Mouse (Mus musculus): ENCODE measurements around the gene D430019H16Rik.

Gene D430019H16Rik

DNA sequence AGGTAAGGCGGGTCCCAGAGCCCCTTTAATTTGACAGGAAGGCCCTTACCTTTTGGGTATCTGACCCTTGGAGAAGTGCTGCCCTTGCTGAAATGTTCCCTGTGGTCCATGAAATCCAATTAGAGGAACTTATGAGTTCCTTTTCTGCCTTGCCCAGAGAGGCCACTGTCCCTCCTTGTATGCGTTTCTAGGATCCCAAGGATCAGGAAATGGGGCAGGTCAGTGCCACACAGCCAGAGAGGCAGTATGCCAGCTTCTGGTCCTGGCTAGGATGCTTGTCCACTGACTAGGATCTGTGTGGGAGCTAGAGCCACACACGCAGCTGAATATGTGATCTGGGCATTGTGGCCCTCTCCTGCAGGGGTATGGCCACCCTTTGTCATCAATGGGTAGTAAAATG, 36.6 kb downstream of the D430019H16Rik start:
- no peak for DNase-seq (ENCODE audit: low spot score in 2 of 2)

DNA sequence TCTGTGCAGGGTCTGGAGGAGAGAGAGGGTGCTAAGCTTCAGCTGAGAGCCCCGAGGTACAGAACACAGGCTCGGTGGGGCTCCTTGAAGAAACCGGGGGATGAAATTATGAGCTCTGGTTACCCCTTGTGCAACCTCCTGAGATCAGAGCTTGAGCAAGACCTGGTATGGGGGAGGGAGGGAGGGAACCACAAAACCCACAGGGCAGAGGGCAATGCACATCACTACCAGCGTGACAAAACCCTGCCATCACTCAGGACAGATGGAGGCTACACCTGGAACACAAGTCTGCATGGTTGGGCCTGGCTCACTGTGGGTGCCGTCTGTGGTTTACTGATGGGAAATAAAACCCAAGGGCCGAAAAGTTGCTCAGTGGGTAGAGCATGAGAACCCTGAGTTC, 37.1 kb downstream of the D430019H16Rik start:
- DNase-seq (ENCODE audit: low spot score in 2 of 2), result no peak

DNA sequence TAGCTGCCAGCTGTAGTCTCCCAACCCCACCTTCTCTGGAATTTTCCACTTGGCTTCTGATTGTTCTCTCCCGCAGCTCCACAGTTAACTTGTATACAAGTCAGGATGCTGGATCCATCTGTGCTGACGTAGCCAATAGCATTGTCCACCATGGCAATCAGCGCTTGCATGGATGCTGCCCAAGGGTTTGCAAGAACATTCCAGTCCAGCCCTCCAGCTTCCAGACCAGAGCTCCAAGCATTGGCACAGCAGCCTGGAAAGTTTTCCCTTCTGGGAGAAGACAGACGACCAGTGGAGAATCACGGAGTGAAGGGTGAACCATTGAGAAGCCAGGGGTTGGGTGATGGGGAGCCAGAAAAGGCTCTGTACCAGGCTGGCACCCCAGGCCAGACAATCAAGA, 41.1 kb downstream of the D430019H16Rik start:
- DNase-seq (ENCODE audit: low spot score in 2 of 2), result no peak

DNA sequence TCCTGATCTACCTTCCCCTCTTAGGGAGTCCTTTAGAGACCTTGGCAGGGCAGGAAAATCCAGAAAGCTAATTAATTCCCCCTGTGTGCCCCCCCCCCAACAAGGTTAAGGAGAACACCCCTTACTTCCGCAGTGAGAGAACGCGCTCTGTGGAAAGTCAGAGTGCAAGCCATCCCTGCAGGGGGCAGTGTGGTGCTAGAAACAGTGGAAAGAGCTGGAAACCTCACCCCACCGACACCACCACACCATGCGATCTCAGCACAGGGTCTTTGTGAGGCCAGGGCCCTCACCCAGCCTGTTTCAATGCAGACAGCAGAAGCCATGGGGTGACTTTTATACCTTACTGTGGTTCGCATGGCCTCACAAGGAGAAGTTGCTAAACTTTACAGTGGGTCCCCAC, 44.2 kb downstream of the D430019H16Rik start:
- DNase-seq (ENCODE audit: low spot score in 2 of 2), result peak; percentile 60 to 79

DNA sequence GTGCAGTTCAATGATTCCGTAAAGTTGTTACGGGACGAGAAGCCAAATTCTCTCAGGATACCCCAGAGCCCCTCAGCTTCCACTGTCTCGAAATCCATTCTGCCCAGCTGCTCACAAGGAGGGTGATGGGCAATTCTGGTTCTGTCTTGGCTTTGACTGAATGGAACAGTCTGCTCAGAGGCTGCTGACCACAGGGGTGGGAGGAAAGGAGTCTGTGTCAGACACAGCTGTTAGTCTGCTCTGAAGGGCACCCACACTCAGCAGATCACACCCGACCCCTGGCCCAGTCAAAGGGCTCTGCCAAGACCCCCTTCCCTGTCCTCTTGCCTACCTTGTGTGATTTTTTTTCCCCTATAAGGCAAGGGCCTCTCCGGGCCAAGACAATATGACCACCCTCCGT, 44.8 kb downstream of the D430019H16Rik start:
- DNase-seq (ENCODE audit: low spot score in 2 of 2), result no peak

DNA sequence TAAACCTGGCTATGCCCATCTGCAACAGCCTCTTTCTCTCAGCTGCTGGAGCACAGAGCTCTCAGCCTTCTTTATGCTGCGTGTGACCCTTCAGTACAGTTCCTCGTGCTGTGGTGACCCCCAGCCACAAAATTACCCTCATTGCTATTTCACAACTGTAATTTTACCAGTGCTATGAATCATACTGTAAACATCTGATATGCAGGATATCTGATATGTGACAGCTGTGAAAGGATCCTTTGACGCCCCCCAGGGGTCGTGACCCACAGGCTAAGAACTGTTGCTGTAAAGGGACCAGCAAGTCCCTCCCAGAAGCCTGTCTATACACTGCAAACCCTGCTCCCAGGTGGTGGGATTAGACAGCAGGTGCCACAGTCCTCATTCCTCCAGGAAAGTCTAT, 45.2 kb downstream of the D430019H16Rik start:
- no peak for DNase-seq (ENCODE audit: low spot score in 2 of 2)

DNA sequence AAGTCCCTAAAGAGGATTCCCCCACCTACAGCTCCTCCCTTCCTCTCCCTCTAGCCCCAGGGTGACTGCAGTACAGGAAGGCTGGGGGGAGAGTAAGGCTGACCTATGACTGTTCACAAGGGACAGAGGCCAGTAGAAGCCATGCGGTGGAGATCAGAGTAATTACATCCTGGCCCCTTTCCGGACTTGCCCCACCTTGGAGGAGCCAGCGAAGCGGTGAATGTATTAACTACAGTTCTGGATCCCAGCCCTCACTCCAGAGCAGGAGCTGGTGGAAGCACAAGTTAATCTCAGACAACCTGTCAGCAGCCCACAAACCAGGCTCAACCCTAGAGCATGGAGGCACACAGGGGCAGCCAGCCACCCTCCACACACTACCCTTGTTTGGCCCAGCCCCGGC, 47.3 kb downstream of the D430019H16Rik start:
- no peak for DNase-seq (ENCODE audit: low spot score in 2 of 2)

DNA sequence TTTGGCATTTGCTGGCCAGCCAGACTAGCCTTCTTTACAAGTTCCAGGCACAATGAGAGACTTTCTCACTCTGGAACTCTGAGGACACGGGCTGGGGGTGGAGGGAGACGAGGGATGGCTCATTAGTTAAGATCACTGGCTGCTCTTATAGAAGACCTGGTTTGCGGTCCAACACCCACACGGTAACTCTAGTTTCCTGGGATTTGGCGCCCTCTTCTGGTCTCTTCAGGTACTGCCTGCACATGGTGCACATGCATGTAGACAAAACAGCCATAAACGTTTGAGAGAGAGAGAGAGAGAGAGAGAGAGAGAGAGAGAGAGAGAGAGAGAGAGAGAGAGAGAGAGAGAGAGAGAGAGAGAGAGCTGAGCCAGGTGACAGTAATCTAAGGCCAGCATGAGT, 51.1 kb downstream of the D430019H16Rik start:
- peak in 1 of 2 experiments; percentile 71 for DNase-seq (ENCODE audit: low spot score in 2 of 2)

DNA sequence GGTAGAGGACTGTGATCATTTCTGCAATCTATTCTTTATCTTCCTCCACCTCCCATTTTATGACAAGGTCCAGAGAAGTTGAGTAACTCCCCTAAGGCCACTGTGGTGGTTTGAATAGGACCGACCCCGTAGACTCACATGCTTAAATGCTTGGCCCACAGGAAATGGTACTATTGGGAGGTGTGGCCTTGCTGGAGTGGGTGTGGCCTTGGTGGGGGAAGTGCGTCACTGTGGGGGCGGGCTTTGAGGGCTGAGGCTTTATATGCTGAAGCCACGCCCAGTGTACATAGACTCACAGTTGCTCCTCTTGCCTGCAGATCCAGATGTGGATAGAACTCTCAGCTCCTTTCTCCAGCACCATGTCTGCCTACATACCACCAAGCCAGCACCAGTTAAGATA, 57.5 kb downstream of the D430019H16Rik start:
- no peak for DNase-seq (ENCODE audit: low spot score in 2 of 2)

DNA sequence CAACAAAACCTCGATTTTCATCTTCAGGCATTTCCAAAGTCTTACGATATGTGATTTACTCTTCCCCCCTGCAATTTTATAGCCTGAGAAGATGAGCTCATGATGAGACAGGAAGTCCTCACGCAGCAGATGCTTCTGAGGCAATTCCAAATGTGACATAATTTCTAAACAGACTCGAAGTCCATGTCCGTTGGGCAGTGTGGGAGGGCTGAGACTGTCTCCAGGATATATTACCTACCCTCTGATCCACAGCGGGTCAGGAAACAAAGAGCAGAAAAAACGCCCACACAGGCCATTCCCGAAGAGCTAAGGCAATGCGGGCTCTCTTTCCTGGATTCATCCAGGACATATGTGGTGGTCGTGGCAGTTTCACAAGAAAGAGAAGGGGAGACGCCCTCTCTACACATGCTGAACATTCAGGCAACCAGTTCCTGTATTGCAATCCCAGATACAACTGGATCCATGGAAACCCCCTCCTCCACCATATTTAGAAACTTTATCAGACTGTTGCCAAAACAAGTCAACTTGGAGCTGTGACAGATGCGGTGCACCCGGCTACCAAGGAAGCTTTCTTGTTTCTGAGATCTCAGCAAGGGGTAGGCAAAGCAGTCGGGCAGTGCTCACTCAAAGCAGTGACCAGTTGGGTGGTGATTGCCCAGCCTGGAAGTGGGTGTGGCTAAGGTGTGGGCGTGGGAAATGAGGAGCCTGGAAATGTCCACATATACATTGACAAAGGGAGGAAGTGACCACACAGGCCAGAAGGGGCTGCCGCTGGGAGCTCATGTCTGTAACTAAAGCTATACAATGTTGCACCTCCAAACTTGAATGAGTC, 58.2 kb downstream of the D430019H16Rik start:
- peak in 1 of 2 experiments; percentile 20 for DNase-seq (ENCODE audit: low spot score in 2 of 2)

DNA sequence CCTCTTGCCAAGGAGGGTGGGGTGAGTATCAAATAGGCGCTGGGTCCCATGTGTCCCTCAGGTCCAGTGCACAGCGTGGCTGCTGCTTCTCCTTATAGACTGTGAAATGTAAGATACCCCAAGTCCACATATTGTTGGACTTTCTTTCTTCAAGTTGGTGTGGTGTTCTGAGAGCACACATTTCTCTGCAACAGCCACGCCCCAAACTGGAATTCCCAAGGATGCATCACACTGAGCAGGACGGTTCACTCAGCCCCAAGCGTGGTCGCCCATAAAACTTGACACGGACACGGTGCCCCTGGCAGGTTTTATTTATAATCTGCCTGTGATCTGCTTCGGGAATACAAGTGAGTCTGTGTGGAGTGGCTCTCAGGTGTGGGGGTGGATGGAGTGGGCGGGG, 60.5 kb downstream of the D430019H16Rik start:
- no peak for DNase-seq (ENCODE audit: low spot score in 2 of 2)

DNA sequence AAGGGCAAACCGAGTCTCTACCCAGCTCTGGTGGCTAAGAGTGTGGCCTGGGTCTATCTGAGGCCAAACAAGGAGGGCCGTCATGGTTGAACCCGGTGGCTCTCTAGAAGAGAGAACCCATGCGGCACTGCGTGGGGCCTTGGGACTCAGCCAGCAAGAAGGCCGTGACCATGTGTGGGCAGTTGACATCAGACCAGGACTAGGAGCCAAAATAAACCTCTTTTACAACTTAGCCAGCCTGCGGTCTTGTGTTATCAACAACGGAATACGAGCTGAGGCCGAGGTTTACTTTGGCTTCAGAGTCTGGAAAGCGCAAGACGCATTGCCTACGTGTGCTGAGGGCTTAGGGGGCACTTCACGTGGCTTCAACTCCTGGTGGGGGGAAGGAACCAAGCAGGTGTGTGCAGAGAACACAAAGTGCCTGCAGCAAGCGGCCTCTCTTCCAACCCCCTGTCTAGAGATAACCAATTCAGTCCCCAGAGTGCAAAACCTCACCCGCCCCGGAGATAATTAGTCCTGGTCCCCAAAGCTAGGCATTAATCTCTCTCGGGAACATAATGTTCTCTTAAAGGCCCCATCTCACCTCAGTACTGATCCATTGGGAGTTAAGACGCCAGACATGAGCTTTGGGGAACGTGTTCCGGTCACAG, 63.5 kb downstream of the D430019H16Rik start:
- DNase-seq (ENCODE audit: low spot score in 2 of 2), result no peak

DNA sequence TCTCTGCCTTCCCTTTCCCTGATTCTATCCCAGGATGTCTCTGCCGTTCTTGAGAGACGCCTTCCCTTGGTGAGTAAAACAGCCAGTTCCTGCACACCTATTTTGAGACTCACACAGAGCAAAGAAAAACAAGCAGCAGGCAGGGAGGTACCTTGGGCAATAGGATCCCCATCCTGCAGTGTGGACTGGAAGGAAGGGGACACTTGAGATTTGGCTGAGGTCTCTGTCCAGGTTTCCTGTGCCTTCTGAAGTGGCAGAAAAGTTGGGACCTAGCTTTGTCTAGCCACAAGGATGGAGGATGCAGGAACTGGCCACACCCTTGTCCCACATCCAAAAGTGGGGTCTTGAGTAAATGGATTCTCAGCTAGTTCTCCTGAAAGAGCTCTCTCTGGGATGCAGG, 66.2 kb downstream of the D430019H16Rik start:
- no peak for DNase-seq (ENCODE audit: low spot score in 2 of 2)

DNA sequence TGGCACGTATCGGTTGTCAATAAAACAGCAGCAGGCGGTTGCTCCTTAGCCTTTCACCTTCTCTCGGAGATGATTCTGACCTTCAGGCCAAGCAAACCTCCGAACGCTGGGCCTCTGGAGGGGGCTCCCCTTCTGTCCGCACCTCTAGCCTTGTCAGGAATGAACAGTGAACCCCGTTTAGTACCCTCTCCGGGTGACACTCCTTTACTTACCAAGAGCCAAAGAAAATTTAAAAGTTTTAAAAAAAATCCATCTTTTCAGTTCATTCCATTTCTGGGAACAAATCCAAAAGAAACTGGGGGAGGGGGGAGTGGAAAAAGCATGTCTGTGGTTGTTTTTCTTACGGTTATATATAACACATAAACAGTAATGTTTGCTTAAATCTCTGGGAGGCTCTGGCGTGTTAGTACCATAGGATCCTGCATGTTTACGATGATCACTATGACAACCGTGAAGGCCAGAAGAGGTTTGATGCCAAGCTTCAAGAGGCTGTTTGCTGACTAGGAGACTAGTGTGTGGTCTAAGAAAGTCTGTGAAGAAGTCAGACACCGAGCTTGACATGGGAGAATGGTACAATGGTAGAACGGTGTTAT, 67.6 kb downstream of the D430019H16Rik start:
- no peak for DNase-seq (ENCODE audit: low spot score in 2 of 2)

DNA sequence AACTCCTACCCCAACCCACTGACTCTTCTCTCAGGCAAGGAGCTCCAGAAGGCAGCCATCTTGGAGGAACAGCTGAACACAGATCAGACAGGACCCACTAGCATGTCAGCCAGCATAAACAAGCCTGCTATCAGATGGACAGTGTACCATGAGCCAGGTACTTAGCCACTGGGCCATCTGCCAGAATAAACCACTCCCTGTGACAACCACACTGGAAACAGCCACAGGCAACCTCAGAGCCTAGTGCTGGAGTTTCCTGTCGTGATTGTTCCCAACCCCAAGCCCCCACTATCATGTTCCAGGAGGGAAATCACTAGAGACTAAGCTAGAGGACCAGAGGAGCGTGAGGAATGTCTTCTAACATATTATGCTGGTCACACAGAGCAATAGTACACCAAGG, 70.1 kb downstream of the D430019H16Rik start:
- DNase-seq (ENCODE audit: low spot score in 2 of 2), result no peak

DNA sequence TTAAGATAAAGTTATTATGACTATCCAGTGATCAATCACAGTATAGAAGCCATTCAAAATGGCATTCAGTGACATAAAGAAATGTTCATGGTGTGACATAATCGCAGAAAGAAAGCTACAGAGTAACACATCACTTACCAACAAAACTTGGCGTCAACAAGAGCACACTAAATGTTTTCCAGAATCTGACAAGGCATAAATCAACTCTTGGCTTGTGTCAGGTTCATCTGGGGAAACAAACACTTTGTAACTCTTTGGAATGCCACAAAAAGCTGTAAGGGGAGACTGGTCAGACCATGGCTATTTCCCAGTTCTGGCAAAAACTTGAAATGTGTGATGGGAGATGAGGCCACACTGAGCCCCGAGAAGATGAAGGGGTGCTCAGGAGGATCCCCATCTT, 72.5 kb downstream of the D430019H16Rik start:
- DNase-seq (ENCODE audit: low spot score in 2 of 2), result no peak

DNA sequence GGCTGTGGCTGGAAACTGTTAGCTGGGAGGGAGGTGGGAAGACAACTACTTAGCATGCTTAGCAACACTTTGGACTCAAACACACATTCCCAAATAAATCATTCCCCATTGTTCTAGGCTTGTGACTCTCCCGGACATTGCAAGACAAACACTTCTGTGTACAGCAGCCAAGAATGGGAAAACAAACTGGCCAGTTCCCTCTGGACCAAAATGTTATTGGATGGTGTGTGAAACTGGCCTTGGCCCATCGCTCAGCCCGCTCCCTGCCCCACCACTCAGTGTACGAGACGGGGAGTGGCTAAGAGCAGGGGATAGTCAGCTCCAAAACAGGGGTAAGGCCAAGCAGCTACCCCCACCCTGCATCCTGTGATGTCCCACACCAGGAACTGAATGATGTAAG, 73.2 kb downstream of the D430019H16Rik start:
- DNase-seq (ENCODE audit: low spot score in 2 of 2), result no peak

DNA sequence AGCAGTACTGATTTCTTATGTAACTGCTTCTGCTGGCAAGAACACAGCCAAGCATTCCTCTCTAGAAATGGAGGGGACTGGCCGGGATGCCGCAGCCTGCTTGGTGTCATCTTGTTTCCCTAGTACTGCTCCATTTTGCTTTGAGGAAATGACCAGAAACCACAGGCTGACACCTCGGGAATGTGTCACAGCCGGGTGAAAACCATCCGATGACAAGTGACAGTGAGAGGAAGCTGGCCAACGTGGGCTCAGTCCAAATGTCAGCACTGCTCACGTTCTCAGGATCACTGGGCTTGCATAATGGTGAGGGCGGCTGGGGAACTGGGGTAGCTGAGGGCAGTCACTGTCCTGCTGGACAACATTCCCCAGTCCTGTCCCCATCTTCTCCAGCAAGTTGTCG, 75.9 kb downstream of the D430019H16Rik start:
- no peak for DNase-seq (ENCODE audit: low spot score in 2 of 2)

DNA sequence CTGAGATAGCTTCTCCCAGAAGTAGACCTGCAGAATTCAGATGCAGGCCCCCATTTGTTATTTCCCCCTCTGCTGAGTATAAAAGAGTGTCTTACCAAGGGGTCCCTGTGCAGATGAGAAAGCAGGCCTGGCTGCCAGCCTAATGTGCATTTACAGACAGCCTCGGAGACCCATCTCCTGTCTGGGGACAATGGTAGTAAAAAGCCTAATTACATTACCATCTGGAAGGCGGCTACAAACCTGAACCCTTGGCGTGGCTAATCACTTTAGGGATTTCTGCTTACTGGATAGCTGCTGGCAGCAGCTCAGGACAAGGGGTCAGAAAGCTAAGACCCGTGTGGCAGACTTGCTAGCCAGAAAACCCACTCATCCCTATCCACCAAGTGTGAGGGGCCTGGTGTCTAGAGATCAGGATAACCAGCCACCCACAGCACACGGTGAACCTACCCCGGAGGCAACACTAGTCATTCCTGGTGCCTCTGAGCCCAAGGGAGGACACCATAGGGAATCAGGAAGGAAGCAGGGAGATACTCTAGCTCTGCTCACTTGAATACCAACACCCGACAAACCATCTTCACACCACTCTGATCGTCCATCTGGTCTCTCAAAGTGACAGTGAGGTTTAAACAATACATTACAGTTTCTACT, 78.2 kb downstream of the D430019H16Rik start:
- DNase-seq (ENCODE audit: low spot score in 2 of 2), result no peak

DNA sequence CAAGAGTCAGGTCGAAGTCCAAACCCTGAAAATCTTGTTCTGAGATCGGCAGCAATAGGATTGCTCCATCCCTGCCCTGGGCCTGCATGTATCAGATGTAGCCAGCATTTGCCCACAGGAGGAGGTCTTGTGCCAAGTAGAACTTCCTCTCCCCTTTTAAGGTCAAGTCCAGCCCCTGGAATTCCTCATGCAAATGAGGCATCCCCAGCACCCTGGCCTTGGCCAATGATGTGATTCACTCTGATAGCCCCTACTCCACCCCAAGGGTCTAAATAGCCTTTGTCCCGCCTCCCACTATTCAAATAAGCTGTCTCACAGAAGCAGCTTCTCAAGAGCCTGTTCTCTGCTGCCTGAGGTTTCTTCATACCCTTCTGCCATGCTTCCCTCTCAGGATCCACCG, 81.2 kb downstream of the D430019H16Rik start:
- DNase-seq (ENCODE audit: low spot score in 2 of 2), result no peak

DNA sequence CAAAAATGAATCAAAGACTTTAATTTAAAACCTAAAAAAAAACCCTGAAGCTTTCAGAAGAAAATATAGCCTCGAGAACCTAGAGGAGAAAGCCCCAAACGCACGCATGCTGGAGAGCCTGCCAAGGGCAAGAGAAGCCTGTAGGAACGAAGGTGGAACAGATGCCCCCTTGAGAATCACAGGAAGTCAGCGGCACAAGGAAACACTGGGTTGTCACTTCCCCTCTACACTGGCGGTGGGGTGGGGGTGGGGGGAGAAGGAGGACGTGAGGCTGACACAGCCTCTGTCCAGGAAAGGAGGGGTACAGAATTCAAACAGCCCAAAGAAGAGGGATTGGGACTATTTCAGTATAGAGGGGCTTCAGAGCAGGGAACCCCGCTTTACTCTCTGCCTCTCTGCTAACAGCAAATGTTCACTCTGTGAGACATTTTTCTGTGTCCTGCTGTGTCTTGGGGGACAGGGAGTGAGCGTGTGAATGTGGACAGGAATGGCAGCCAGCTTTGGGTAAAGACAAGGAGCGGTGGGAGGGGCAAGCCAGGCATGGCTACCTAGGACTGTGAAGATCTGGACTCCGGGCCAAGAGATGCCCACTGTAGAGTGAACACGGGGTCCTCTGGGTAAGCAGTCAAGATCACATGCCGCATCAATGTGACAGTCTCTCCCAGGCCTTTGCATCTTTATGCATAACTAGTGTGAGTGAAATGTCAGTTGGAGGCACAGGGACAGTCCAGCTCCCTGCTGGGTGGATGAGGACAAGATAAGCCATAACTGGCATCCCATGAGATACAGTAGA, 82.5 kb downstream of the D430019H16Rik start:
- DNase-seq (ENCODE audit: low spot score in 2 of 2), result no peak

DNA sequence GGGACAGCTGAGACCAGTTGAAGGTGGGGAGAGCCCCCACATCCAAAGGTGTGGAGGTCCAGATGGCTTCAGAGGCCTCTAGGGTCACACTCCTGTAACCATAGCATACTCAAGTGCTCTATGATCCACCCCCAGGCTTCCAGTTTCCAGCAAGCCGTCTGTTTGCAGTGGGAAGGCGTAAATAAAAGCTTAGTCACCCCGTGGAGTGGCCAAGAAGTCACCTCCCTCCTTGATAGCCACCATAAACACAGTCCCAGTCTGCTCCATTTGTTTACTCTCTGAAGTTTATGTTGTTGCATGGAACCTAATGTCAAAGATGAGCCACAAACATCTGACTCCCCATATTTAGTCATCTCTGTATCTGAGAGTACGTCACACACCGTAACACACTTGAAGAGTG, 83.5 kb downstream of the D430019H16Rik start:
- no peak for DNase-seq (ENCODE audit: low spot score in 2 of 2)
